Mouse (Mus musculus) embryonic facial prominence, embryonic 13.5 days (tissue): ENCODE measurements around the gene Enox1. TPM values are rescaled to one million over a fixed set of nuclear protein-coding genes. Genes with fewer than 3 reads are reported as not detected.

ENCODE experiments used
- ATAC-seq: fragments of 200-750 bp; cut with Nextera tagmentation; 2 replicates; pipeline ENCODE4 v1.8.0; 2017; ENCODE audit warnings: low read depth; ENCODE audit not compliant: insufficient number of reproducible peaks, insufficient read depth, low FRiP score, low TSS enrichment
- H3K27ac ChIP-seq: fragments of 300-500 bp; sonication (generic); 2 replicates; pipeline ENCODE4 v1.5.1; 2015; ENCODE audit warnings: moderate library complexity, mild to moderate bottlenecking, inconsistent platforms
- H3K27me3 ChIP-seq: fragments of 300-500 bp; sonication (generic); 2 replicates; pipeline ENCODE4 v1.6.1; 2015; ENCODE audit warnings: mild to moderate bottlenecking, inconsistent platforms
- H3K36me3 ChIP-seq: fragments of 300-500 bp; sonication (generic); 2 replicates; pipeline ENCODE4 v1.6.1; 2015; ENCODE audit warnings: mild to moderate bottlenecking, inconsistent platforms
- H3K4me1 ChIP-seq: fragments of 300-500 bp; sonication (generic); 2 replicates; pipeline ENCODE4 v1.6.1; 2015; ENCODE audit warnings: inconsistent platforms
- H3K4me2 ChIP-seq: fragments of 300-500 bp; sonication (generic); 2 replicates; pipeline ENCODE4 v1.6.1; 2015; ENCODE audit warnings: moderate library complexity, mild to moderate bottlenecking, inconsistent platforms
- H3K4me3 ChIP-seq: fragments of 300-500 bp; sonication (generic); 2 replicates; pipeline ENCODE4 v1.5.1; 2015; ENCODE audit warnings: mild to moderate bottlenecking, inconsistent platforms
- H3K9ac ChIP-seq: fragments of 300-500 bp; sonication (generic); 2 replicates; pipeline ENCODE4 v1.6.1; 2015; ENCODE audit warnings: mild to moderate bottlenecking, inconsistent platforms
- H3K9me3 ChIP-seq: fragments of 300-500 bp; sonication (generic); 2 replicates; pipeline ENCODE4 v1.6.1; 2016; ENCODE audit warnings: inconsistent platforms
- WGBS: fragments of 180-500 bp; shearing (Covaris S2); methylation state at CpG from one replicate; pipeline ENCODE4 v1.1.7; 2015; ENCODE audit warnings: mixed read lengths; 5-methylcytosine and 5-hydroxymethylcytosine counted together
- polyA plus RNA-seq: library from polyadenylated mRNA; unstranded; fragments of >200 nt; fragmentation: Nextera tagmentation; extraction: Ambion mirVana; gene quantifications from 2 replicates; pipeline ENCODE4 v1.2.1, GENCODE M21; 2015

Gene Enox1
- polyA plus RNA-seq, 1 experiment from 2014 or later, result 19.6 TPM

DNA sequence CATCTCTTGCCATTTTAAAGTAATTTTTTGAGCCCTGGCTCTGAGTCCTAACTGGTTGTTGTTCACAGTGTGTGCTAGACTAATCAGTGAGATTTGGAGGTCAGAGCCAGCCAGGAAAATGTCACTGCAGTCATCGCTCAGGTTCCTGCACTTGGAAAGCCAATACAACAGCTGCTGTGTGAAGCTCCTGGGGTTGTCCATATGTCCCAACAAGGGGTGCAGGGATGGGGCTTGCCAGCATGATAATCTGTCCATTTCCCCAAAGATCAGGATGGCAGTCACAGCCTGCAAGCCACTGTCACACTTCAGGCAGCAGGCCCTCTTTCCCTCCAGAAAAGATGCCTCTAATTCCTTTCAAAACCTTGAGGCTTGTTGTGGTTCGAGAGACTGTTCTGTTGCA is 483.0 kb downstream of the Enox1 start:
- H3K9ac ChIP-seq, result no peak overlapping the region
- no peaks in the 10 kb centered on the region for H3K27me3 ChIP-seq
- H3K4me1 ChIP-seq, result peaks cover 28% of the 10 kb centered on the region
- H3K4me2 ChIP-seq, result no peak overlapping the region
- H3K36me3 ChIP-seq, result no peaks in the 10 kb centered on the region
- 68% methylated on average over 2 of the region's 2 CpGs for WGBS
- no peaks in the 10 kb centered on the region for H3K9me3 ChIP-seq
- no peak for ATAC-seq
- no peak overlapping the region for H3K27ac ChIP-seq
- no peak overlapping the region for H3K4me3 ChIP-seq

DNA sequence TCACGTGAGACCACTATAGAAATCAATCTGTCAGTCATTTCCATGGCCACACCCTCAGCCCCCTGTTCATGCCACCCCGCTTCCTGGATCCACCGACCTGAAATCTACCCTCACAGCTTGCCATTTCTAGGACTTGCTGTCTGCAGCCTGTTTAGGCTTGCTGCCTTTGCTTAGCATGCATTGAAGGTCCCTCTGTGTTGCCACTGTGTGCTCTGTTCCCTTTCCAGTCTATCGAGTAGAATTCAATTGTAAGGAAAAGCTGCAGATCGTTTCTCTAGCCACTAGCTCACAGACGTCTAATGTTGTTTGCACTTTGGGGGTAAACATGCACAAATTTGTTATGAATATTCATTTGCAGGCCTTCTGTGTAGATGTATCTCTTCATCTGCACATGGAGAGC is 485.8 kb downstream of the Enox1 start:
- H3K9me3 ChIP-seq, result no peaks in the 10 kb centered on the region
- ATAC-seq, result no peak
- H3K36me3 ChIP-seq, result no peaks in the 10 kb centered on the region
- no peaks in the 10 kb centered on the region for H3K27me3 ChIP-seq
- peaks cover 11% of the 10 kb centered on the region for H3K4me1 ChIP-seq
- WGBS, result 75% methylated on average over 6 of the region's 6 CpGs
- no peak overlapping the region for H3K9ac ChIP-seq
- no peak overlapping the region for H3K4me3 ChIP-seq
- no peak overlapping the region for H3K27ac ChIP-seq
- no peak overlapping the region for H3K4me2 ChIP-seq

DNA sequence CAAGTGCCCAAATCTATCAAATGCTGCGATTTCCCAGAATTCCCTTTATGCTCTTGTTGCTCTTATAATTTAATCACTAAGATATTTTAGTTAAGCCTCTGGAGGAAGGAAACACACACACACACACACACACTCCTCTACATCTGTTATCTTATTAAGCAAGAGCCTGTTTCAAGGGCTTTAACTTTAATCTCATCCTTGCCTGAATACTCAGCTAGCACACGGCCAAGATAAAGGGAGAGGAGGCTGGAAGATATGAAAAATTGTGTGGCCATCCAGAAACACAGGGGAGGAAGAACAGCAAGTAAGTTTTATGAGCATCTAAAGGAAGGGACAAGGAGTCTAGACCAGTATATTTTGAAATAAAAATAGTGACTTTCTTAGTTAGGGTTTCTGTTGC is 489.6 kb downstream of the Enox1 start:
- no peak for ATAC-seq

DNA sequence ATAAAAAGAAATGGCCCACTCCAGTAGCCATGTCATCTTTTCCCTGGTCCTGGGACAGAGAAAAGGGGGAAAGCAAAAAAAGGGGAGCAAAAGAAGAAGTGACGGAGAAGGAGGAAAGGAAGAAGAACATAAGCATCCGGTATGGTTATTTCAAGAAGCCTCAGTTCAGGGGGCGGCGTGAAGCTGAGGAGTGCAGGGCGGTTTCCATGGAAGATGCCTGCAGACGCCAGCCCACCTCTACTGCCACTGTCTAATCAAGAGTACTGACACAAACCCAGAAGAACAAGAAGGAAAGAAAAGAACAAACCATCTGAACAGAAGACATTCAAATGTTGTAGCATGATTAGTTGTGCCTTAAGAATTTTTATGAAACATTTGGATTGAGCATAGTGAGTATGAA is 490.5 kb downstream of the Enox1 start:
- 98% methylated on average over 6 of the region's 6 CpGs for WGBS

More for the DNA sequence above, 489.6 kb downstream of the Enox1 start:
- Histone ChIP-seq H3K9ac (no peak overlapping the region), H3K36me3 (0 out of 2 replicates have a peak, but pooled peaks cover 3% of the 10 kb centered on the region), H3K4me2 (no peak overlapping the region), H3K9me3 (no peaks in the 10 kb centered on the region), H3K4me1 (peaks cover 8% of the 10 kb centered on the region; the same call in 1 of the 2 replicates), H3K27ac (no peak overlapping the region), H3K4me3 (no peak overlapping the region), H3K27me3 (no peaks in the 10 kb centered on the region)
- 83% methylated on average over 2 of the region's 2 CpGs for WGBS

DNA sequence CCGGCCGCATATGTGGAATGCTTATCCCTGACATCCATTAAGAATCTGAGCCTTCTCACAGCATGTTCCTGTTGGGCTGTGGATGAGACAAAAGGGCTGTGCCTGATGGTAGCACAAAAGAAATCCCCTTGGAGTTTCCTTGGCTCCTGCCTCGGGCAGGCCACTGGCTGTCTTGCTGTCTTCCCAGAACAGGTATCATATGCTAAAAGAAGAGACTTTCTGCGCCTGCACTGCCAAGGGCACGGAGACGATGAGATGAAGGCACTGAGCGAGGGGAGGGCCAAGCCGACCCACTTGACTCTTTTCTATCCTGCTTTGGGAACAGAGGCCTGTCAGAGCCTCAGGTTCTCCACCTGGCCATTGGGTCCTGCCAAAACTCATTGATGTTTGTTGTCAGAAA is 491.7 kb downstream of the Enox1 start:
- Histone ChIP-seq H3K4me3 (no peak overlapping the region), H3K4me1 (no peaks in the 10 kb centered on the region), H3K27ac (no peak overlapping the region), H3K9ac (no peak overlapping the region), H3K9me3 (no peaks in the 10 kb centered on the region), H3K27me3 (no peaks in the 10 kb centered on the region), H3K36me3 (0 out of 2 replicates have a peak, but pooled peaks cover 3% of the 10 kb centered on the region), H3K4me2 (no peak overlapping the region)
- ATAC-seq, result no peak
- 78% methylated on average over 8 of the region's 8 CpGs for WGBS

More for the DNA sequence above, 490.5 kb downstream of the Enox1 start:
- no peak overlapping the region for H3K9ac ChIP-seq
- 0 out of 2 replicates have a peak, but pooled peaks cover 3% of the 10 kb centered on the region for H3K36me3 ChIP-seq
- H3K27ac ChIP-seq, result no peak overlapping the region
- no peak overlapping the region for H3K4me2 ChIP-seq
- no peaks in the 10 kb centered on the region for H3K9me3 ChIP-seq
- no peak overlapping the region for H3K4me3 ChIP-seq
- no peaks in the 10 kb centered on the region for H3K27me3 ChIP-seq
- peaks cover 5% of the 10 kb centered on the region; the same call in 1 of the 2 replicates for H3K4me1 ChIP-seq
- ATAC-seq, result no peak

DNA sequence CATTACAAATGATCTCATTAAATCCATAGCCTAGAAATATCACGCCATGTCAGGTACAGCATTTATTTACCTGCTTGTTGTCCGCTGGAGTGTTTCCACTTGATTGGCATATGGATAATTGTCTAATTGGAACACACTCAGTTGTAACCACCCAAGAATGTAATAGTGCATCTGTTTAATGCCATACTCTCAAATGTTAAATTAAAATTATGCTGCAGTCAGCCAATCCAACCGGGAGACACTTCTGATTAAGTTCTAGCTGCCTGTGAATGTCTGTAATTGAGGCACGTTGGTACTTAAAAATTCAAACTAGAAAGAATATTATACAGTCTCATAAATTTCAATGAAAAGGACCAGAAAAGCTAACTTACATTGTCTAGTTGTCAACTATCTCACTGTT is 502.2 kb downstream of the Enox1 start:
- H3K27me3 ChIP-seq, result no peaks in the 10 kb centered on the region
- WGBS, result 79% methylated on average over 4 of the region's 4 CpGs
- ATAC-seq, result no peak
- 0 out of 2 replicates have a peak, but pooled peaks cover 6% of the 10 kb centered on the region for H3K36me3 ChIP-seq
- H3K9ac ChIP-seq, result no peak overlapping the region
- no peaks in the 10 kb centered on the region for H3K4me1 ChIP-seq
- peaks cover 6% of the 10 kb centered on the region for H3K9me3 ChIP-seq
- no peak overlapping the region for H3K27ac ChIP-seq
- H3K4me2 ChIP-seq, result no peak overlapping the region
- H3K4me3 ChIP-seq, result no peak overlapping the region

DNA sequence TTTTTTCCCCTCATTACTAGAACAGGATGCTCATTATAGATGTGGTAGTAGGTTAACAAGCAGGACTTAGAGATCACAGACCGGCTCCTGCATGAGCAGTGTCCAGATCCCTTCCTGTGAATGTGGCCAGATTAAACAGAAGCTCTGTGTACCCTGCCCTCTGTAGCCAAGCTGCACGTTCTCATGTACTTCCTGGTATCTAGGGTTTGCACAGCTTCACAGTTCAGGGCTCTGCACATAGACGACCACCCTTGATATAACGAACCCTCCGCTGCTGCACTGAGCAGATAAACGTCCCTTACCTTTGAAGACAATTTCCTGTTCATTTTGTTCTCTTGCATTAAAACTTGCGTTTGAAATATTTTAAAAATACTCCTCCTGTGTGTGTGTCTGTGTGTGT is 505.7 kb downstream of the Enox1 start:
- H3K9ac ChIP-seq, result no peak overlapping the region
- WGBS, result 66% methylated on average over 7 of the region's 7 CpGs
- no peak for ATAC-seq
- no peaks in the 10 kb centered on the region for H3K9me3 ChIP-seq
- H3K4me3 ChIP-seq, result no peak overlapping the region
- no peaks in the 10 kb centered on the region for H3K27me3 ChIP-seq
- no peak overlapping the region for H3K27ac ChIP-seq
- H3K36me3 ChIP-seq, result no peaks in the 10 kb centered on the region
- no peaks in the 10 kb centered on the region for H3K4me1 ChIP-seq
- H3K4me2 ChIP-seq, result no peak overlapping the region

DNA sequence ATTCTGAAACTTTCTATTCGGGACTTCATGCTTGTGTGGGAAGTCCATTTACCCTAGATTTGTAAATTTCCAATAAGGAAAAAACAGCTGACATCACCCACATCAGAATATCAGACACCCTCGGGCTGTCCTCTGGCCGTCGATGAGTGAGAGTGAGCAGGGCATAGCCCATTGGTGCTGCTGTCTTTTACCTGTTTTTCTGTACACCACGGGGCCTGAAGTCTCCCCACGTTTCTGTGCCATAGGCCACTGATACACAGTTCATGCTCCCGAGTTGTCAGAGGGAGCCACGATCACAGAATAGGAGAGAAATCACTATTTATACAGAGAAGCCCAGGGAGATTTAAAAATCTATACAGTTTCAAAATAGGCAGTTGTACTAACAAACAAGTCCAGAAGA is 506.4 kb downstream of the Enox1 start:
- H3K4me2 ChIP-seq, result no peak overlapping the region
- no peak for ATAC-seq
- no peaks in the 10 kb centered on the region for H3K4me1 ChIP-seq
- no peak overlapping the region for H3K9ac ChIP-seq
- H3K36me3 ChIP-seq, result no peaks in the 10 kb centered on the region
- H3K4me3 ChIP-seq, result no peak overlapping the region
- no peak overlapping the region for H3K27ac ChIP-seq
- no peaks in the 10 kb centered on the region for H3K27me3 ChIP-seq
- H3K9me3 ChIP-seq, result no peaks in the 10 kb centered on the region
- WGBS, result 76% methylated on average over 8 of the region's 8 CpGs

DNA sequence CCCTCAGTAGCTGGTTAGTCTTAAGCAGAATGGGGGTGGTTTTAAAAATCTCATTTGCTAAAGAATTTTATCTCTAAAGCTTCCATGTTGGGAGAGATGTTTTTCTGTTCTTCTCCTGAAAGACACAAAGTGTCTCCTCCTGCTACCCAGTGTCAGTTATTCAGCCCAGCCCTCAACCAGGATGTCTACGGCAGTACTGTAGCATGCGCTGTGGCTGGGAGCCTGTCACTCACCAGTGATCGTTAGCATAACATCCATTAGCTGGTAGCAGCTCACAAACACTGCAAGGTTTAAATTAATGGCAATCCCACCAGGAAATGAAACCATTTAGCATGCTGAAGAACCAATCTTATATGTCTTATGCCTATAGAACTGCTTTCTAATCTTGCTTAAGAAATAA is 511.5 kb downstream of the Enox1 start:
- Histone ChIP-seq H3K9ac (no peak overlapping the region), H3K36me3 (no peaks in the 10 kb centered on the region), H3K4me1 (peaks cover 12% of the 10 kb centered on the region; the same call in 1 of the 2 replicates), H3K4me2 (no peak overlapping the region), H3K27ac (no peak overlapping the region), H3K4me3 (no peak overlapping the region), H3K9me3 (no peaks in the 10 kb centered on the region), H3K27me3 (no peaks in the 10 kb centered on the region)
- ATAC-seq, result no peak
- 63% methylated on average over 3 of the region's 3 CpGs for WGBS

DNA sequence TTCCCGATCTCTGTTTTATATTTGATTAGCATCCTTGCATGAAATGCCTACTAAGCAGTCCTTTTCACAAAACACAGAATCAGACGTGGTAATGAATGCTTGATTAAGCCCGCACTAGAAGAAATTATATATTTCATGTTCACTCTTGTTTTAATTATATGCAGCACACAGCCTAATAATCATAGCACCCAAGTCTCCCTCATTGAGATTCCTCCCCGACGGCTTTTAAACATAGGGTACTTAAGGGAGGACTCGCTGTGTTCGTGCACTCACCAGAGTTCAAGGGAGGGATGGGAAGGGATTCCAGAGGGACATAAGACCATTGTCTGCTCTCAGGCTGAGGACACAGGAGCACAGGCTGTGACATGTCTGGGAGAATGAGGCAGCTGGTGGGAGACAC is 512.9 kb downstream of the Enox1 start:
- H3K4me2 ChIP-seq, result no peak overlapping the region
- no peaks in the 10 kb centered on the region for H3K36me3 ChIP-seq
- H3K4me1 ChIP-seq, result peaks cover 16% of the 10 kb centered on the region; the same call in 1 of the 2 replicates
- no peak overlapping the region for H3K9ac ChIP-seq
- H3K27ac ChIP-seq, result no peak overlapping the region
- no peaks in the 10 kb centered on the region for H3K9me3 ChIP-seq
- H3K4me3 ChIP-seq, result no peak overlapping the region
- H3K27me3 ChIP-seq, result no peaks in the 10 kb centered on the region
- no peak for ATAC-seq
- 81% methylated on average over 7 of the region's 7 CpGs for WGBS

DNA sequence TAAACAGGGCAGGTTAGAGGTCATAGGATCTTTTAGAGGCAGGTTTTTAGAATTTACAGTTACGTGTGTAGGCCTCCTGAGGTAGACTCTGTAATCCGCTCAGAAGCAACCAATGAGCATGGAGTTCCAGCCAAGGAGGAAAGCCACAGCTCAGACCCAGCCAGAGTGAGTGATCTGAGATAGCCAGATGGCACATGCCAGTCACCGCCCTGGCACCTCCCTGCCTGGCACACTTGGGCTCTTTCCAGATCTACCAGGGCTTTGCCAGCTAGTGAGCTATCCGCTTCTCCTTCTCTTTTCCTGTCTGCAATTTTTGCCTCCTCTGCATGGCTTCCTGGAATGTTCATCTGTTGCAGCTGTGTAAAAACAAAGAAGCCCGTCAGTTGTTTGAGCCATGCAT is 514.4 kb downstream of the Enox1 start:
- H3K27me3 ChIP-seq, result no peaks in the 10 kb centered on the region
- H3K27ac ChIP-seq, result no peak overlapping the region
- 71% methylated on average over 5 of the region's 5 CpGs for WGBS
- no peak overlapping the region for H3K9ac ChIP-seq
- ATAC-seq, result no peak
- no peak overlapping the region for H3K4me2 ChIP-seq
- no peaks in the 10 kb centered on the region for H3K9me3 ChIP-seq
- H3K36me3 ChIP-seq, result no peaks in the 10 kb centered on the region
- H3K4me3 ChIP-seq, result no peak overlapping the region
- peaks cover 16% of the 10 kb centered on the region; the same call in 1 of the 2 replicates for H3K4me1 ChIP-seq

DNA sequence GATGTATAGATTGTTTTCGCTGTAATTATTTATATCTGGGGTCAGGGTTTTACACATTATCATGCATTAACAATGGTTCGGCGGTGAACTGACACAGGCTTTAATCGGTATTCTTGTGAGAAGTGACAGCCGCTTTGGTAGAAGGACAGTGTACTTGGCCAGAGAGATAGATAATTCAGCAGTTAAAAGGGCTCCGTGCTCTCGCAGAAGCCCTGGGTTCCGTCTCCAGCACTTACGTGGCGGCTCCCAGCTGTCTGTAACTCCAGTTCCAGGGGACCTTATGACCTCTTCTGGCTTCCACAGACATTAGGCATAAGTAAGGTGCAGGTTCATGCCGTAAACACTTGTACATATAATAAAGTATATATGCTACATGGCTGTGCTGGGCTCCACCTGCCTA is 515.4 kb downstream of the Enox1 start:
- Histone ChIP-seq H3K4me2 (no peak overlapping the region), H3K9ac (no peak overlapping the region), H3K27ac (no peak overlapping the region), H3K4me3 (no peak overlapping the region), H3K9me3 (no peaks in the 10 kb centered on the region), H3K4me1 (peaks cover 16% of the 10 kb centered on the region; the same call in 1 of the 2 replicates), H3K27me3 (no peaks in the 10 kb centered on the region), H3K36me3 (no peaks in the 10 kb centered on the region)
- 90% methylated on average over 11 of the region's 11 CpGs for WGBS
- no peak for ATAC-seq

DNA sequence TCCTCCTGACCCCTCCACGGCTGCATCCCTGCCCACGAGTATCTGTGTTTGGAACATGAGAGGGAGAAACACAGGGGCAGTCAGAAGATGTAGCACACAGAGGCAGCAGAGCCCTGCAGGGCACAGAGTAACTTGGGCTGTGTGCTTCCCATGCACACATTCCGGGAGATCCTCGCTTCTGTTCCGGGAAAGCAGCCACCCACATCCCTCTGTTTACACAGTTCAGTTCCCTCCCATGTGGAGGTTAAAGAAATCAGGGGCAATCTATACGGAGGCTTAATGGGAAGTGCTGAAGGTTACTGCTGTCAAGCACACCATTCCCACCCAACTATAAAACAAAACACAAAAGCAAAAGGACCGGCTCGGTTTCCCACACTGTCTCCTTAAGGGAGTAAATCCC is 516.6 kb downstream of the Enox1 start:
- 35% methylated on average over 8 of the region's 8 CpGs for WGBS

More for the DNA sequence above, 516.6 kb downstream of the Enox1 start:
- Histone ChIP-seq H3K36me3 (no peaks in the 10 kb centered on the region), H3K4me2 (no peak overlapping the region), H3K9me3 (no peaks in the 10 kb centered on the region), H3K4me1 (peaks cover 25% of the 10 kb centered on the region), H3K9ac (no peak overlapping the region), H3K27me3 (no peaks in the 10 kb centered on the region), H3K27ac (no peak overlapping the region), H3K4me3 (no peak overlapping the region)
- ATAC-seq, result no peak
